Mouse (Mus musculus): ENCODE results near the gene Tspan5.

GRCm38 (mm10) chr3:138742566-138742930, 553 bp downstream of the Tspan5 start:
- TF ChIP-seq EP300 (optimal IDR thresholded peaks at IDR 0.05) = no peak
- TF ChIP-seq CTCF (IDR thresholded peaks at IDR 0.05; ENCODE audit: low read depth) = no peak
